Mouse (Mus musculus) cerebellum, adult (tissue): ENCODE data around the gene Btd.

ENCODE experiments used
- ATAC-seq: cut with Nextera tagmentation; 2 replicates; pipeline ENCODE4 v1.9.2; 2017; ENCODE audit warnings: mild to moderate bottlenecking, moderate library complexity, mixed read lengths; ENCODE audit not compliant: insufficient number of reproducible peaks, low FRiP score, low TSS enrichment

Btd gene

DNA sequence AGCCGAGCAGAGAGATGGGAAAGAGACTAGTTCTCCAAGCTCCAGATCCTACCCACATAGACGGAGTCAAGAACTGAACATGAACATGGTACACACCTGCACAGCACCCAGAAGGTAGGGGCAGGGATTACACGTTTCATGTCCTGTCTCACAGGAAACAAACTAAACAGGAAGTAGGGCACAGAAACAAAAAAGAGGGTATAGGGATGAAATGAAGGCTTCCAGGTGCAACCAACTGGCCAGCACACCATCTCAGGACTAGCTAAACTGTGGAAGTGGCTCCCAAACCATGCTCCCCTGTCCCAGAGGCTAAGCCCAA, 56.1 kb downstream of the Btd start:
- ATAC-seq = no peak

DNA sequence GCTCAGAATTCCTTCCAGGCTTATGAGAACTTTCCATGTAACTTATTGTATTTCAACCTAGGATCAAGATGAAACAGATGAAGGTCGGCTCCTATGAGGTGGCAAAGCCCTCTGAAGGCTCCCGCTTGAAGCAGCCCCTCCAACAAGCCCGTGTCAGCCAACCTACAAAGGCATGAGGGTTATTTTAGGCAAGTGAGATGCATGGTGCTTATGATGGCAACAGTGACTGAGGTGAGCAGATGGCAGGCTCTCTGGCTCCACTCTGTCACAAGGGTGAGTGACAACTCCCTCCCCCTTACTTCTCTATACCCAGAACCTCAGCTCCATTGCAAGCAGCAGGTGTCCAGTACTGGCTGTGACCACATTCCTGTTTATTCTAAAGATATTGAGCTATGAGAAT, 56.5 kb downstream of the Btd start:
- ATAC-seq = peak; percentile 96

DNA sequence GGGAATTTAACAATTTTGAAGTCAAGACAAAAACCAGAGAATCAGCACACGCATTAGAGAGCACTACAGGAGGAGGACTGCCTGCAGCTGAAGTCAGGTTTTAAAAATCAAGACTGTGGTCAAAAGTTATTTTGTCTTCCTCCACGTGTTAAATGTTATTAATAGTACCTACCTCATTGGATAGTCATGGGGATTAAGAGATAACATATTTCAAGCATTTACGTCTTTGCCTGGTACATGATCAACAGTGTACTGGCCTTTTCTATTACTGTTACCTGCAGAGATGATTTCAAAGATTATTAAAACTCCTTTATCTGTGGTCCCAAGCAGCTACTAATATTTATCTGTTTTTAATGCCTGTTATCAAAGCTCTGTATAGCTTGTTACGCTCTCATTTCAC, 56.9 kb downstream of the Btd start:
- ATAC-seq = no peak

DNA sequence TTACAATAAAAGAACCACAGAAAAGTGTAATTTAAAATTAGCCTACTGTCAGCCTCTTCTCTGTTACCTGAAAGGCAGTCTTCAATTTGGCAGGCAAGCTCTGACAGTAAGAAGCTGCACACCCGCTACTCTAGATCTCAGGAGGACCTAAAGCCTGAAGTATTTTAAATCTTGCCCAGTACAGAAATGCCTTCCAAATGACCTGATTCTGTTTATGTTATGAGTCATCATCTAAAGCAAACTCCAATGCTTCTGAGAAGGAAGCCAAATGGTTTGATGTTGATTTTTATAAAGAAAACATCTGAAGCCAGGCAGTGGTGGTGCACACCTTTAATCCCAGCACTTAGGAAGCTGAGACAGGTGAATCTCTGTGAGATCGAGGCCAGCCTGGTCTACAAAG, 59.5 kb downstream of the Btd start:
- ATAC-seq = no peak

DNA sequence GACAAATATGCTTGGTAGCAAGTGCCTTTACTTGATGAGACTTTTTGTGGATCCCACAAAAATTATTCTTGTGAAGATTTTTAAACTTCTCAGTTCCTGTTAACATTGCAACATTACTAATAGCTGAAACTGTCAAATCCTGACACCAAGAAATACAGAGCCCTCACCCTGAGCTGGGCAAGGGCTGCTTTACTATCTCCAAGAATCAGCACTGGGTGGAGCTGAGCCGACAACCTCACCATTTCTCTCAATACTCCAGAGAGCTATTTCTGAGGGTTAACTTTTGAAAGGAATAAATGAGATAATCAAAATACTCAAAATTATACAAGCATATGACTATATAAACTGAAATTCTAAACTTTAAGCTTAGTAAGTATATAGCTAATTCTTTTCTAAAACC, 68.5 kb downstream of the Btd start:
- ATAC-seq = no peak

DNA sequence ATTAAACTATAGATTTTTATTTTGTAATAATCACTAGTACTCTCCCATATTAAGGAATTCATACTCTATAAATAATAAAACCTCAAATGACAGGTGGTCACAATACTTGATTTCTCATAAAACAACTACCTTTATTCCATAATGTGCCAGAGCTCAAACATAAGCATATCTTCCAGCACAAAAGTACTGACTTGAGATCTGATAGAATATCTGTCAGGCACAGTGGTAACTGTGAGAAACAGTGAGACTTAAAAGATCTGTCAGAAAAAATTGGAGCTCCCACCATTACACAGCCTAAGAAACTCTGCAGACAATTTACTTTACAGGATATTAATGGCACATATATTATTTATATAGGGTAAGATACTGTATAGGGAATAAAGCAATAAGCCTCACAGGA, 74.8 kb downstream of the Btd start:
- ATAC-seq = no peak

DNA sequence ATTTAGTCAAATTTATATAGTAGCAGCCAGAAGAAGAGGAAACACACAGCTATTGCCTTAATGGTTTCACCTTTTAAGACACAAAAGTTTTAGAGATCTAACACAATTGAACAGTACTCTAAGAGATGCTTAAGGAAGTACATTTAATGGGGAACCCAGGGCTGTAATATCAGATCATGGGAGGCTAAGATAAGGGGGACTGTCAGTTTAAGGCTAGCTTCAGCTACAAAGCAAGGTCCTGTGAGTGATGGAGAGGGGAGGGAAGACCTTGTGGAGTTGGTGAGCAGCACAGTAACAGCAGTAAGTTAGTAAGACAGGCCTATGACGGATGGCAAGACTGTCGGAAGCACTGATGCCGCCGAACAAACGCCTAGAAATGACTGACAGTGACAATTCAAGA, 76.5 kb downstream of the Btd start:
- no peak for ATAC-seq
